Mouse (Mus musculus) mature B cell (primary cell): ENCODE results near the gene Vars2.

ENCODE experiments used
- in situ Hi-C: fragments of 300-500 bp; cut with MboI; formaldehyde crosslinking; loops from 2 replicates; pipeline ENCODE4 v1.14.3; 2019

Gene Vars2

DNA sequence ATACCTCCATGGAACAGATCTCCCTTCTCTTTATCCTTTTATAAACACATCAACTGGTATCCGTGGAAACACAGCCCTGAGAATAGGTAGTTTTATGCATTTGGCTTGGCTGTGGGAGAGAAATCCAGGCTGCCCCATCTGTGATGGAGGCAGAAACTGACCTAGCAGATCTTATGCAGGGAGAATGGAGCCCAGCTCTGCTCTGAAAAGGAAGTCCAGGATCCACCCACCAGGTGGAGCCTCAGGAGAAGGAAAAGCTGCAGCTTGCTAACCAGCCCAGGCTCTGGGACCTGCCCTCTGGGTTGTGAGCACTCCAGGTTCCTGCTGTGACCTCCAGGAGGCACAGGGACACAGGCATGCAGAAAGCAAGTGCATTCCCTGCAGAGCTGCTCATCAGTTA is 33.4 kb downstream of the Vars2 start:
- in situ Hi-C loops = no loop called here

GRCm38 (mm10) chr17:35626537-35626936 is 40.9 kb downstream of the Vars2 start, which contains the start of gene Gm9573:
Gene Gm9573, minus strand, starts transcription at chr17:35626637.
- in situ Hi-C loops = no loop called here

GRCm38 (mm10) chr17:35617127-35617526 is 50.3 kb downstream of the Vars2 start:
- in situ Hi-C loops = no loop called here
